Mouse (Mus musculus) ovary, postnatal 36 days (tissue): ENCODE measurements around the gene Epn3.

Experiments
- DNase-seq: peaks from one replicate; pipeline ENCODE4 v3.0.0; 2022; ENCODE audit warnings: low spot score, mixed read lengths

Epn3 gene

GRCm38 (mm10) chr11:94498093-94498996 lies 1.4 kb downstream of the Epn3 start:
- peak; percentile 69 for DNase-seq

- DNase-seq: no peak
Observed at GRCm38 (mm10) chr11:94495415-94495814, 4.4 kb downstream of the Epn3 start.

GRCm38 (mm10) chr11:94491749-94492099 lies 8.1 kb downstream of the Epn3 start:
- DNase-seq: no peak

- peak; percentile 63 for DNase-seq
Observed at GRCm38 (mm10) chr11:94491035-94491748, 8.6 kb downstream of the Epn3 start.

- no peak for DNase-seq
Observed at GRCm38 (mm10) chr11:94489745-94490144, 10.0 kb downstream of the Epn3 start.

- no peak for DNase-seq
Observed at GRCm38 (mm10) chr11:94488767-94489533, 10.8 kb downstream of the Epn3 start.

GRCm38 (mm10) chr11:94486001-94486400 lies 13.8 kb downstream of the Epn3 start, which contains the start of gene Spata20:
Spata20 (minus strand) TSS chr11:94486179.
- peak; percentile 84 for DNase-seq

GRCm38 (mm10) chr11:94485223-94485622 lies 14.6 kb downstream of the Epn3 start:
- DNase-seq: no peak

GRCm38 (mm10) chr11:94484636-94485035 lies 15.1 kb downstream of the Epn3 start:
- DNase-seq: no peak

- no peak for DNase-seq
Observed at GRCm38 (mm10) chr11:94483921-94484320, 15.9 kb downstream of the Epn3 start.

GRCm38 (mm10) chr11:94483436-94483835 lies 16.3 kb downstream of the Epn3 start:
- DNase-seq: no peak

GRCm38 (mm10) chr11:94482738-94483137 lies 17.0 kb downstream of the Epn3 start:
- DNase-seq: no peak

GRCm38 (mm10) chr11:94481963-94482362 lies 17.8 kb downstream of the Epn3 start:
- DNase-seq: no peak

- DNase-seq: no peak
Observed at GRCm38 (mm10) chr11:94480382-94480781, 19.4 kb downstream of the Epn3 start.

- DNase-seq: no peak
Observed at GRCm38 (mm10) chr11:94477651-94478050, 22.1 kb downstream of the Epn3 start.

- DNase-seq: no peak
Observed at GRCm38 (mm10) chr11:94475722-94476121, 24.1 kb downstream of the Epn3 start.

- no peak for DNase-seq
Observed at GRCm38 (mm10) chr11:94474544-94474910, 25.2 kb downstream of the Epn3 start.

- DNase-seq: peak; percentile 85
Observed at GRCm38 (mm10) chr11:94473707-94474543, 25.8 kb downstream of the Epn3 start, which contains the start of gene Cacna1g. Cacna1g (minus strand) TSS chr11:94474198.

GRCm38 (mm10) chr11:94472916-94473706 lies 26.7 kb downstream of the Epn3 start:
- DNase-seq: no peak

- no peak for DNase-seq
Observed at GRCm38 (mm10) chr11:94472585-94472915, 27.2 kb downstream of the Epn3 start.
